Mouse (Mus musculus): Measurements from ENCODE around the gene Syndig1l.

DNA sequence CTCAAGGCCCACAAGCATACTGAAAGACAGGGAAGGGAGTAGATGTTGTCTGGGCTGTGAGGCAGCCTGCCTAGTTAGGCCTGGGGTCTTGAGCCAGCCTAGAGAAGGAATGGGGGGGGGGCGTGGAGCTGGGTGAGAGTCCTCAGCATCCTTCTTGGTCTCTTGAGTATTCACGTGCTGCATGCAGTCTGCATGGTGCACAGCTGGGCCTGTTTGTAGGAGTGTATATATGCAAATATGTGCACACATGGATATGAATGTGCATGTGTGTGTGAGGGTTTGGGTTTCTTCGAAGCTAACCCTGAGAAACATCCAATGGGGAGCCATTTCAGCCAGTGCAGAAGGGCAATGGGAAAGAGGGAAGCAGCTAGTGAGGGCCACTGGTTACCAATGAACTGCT is 22.6 kb downstream of the Syndig1l start:
- no peak for TF ChIP-seq CHD2 (IDR thresholded peaks at IDR 0.05; ENCODE audit: low read depth, low read length)
- TF ChIP-seq ZNF384 (IDR thresholded peaks at IDR 0.05; ENCODE audit: low read depth, low read length) = no peak
- TF ChIP-seq MAFK (IDR thresholded peaks at IDR 0.05; ENCODE audit: insufficient read depth, low read depth, low read length) = no peak
- no peak for TF ChIP-seq ZC3H11A (IDR thresholded peaks at IDR 0.05; ENCODE audit: borderline replicate concordance, low read depth, low read length)
- TF ChIP-seq HCFC1 (IDR thresholded peaks at IDR 0.05; ENCODE audit: borderline replicate concordance, insufficient read depth, low read length) = no peak

All from ES-E14 (cell line).